Mouse (Mus musculus) limb, embryonic 12.5 days (tissue): ENCODE data around the gene Ap3m1. TPM values are rescaled to one million over a fixed set of nuclear protein-coding genes. Genes with fewer than 3 reads are reported as not detected.

Experiments
- ATAC-seq: fragments of 200-750 bp; cut with Nextera tagmentation; 2 replicates; pipeline ENCODE4 v1.8.0; 2017; ENCODE audit warnings: low read depth, moderate TSS enrichment; ENCODE audit not compliant: insufficient number of reproducible peaks, insufficient read depth, low FRiP score, low TSS enrichment
- H3K27ac ChIP-seq: fragments of 300-500 bp; sonication (generic); 2 replicates; pipeline ENCODE4 v1.5.1; 2016; ENCODE audit warnings: mild to moderate bottlenecking, moderate library complexity
- H3K27me3 ChIP-seq: fragments of 300-500 bp; sonication (generic); 2 replicates; pipeline ENCODE4 v1.6.1; 2016; ENCODE audit warnings: mild to moderate bottlenecking, moderate library complexity
- H3K36me3 ChIP-seq: fragments of 300-500 bp; sonication (generic); 2 replicates; pipeline ENCODE4 v1.6.1; 2016; ENCODE audit warnings: mild to moderate bottlenecking, moderate library complexity
- H3K4me1 ChIP-seq: fragments of 300-500 bp; sonication (generic); replicated peaks from 2 replicates; pipeline ENCODE4 v1.6.1; 2016
- H3K4me2 ChIP-seq: fragments of 300-500 bp; sonication (generic); 2 replicates; pipeline ENCODE4 v1.6.1; 2016; ENCODE audit warnings: mild to moderate bottlenecking, moderate library complexity
- H3K4me3 ChIP-seq: fragments of 300-500 bp; sonication (generic); replicated peaks from 2 replicates; pipeline ENCODE4 v1.5.1; 2016; ENCODE audit warnings: mild to moderate bottlenecking
- H3K9ac ChIP-seq: fragments of 300-500 bp; sonication (generic); replicated peaks from 2 replicates; pipeline ENCODE4 v1.6.1; 2016; ENCODE audit warnings: mild to moderate bottlenecking, moderate library complexity
- H3K9me3 ChIP-seq: fragments of 300-500 bp; sonication (generic); 2 replicates; pipeline ENCODE4 v1.6.1; 2016; ENCODE audit warnings: mild to moderate bottlenecking, moderate library complexity
- WGBS: fragments of 180-500 bp; shearing (Covaris S2); methylation state at CpG from one replicate; pipeline ENCODE4 v1.1.7; 2016; 5-methylcytosine and 5-hydroxymethylcytosine counted together
- polyA plus RNA-seq: library from polyadenylated mRNA; unstranded; fragments of >200 nt; fragmentation: Nextera tagmentation; extraction: Ambion mirVana; gene quantifications from 2 replicates; pipeline ENCODE4 v1.2.1, GENCODE M21; 2016

Ap3m1 gene
- polyA plus RNA-seq, 1 experiment from 2014 or later: 75.0 TPM

DNA sequence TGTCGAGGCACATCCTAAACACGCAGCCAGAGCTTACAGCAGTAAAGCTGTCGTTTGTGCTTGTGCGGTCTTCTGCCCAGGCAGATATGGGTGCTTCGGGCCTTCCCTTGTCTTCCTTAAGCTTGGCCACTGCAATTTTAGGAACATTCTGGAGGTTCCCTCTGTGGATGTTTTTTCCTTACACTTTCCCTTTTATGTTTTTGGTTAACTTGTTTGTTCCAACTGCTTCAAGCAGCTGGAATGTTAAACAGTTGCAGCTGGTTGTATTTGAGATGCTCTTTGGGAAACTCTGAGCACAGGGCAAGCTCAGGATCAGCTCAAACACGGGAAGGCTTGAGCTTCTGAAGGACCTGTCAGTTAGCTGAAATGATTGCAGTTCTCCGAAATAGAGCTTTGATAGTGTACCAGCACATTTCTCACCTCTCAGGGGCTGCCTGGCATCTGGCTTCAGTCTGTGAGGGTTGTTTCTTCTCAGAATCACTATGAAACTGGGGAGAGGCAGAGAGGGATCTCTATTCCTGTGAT, 34.6 kb upstream of the Ap3m1 start:
- Histone ChIP-seq H3K27me3 (no peaks in the 10 kb centered on the region), H3K36me3 (no peaks in the 10 kb centered on the region), H3K4me1 (peaks cover 40% of the 10 kb centered on the region), H3K4me2 (peak overlapping the region; percentile 36), H3K9ac (no peak overlapping the region; the same call in 1 of the 2 replicates), H3K4me3 (no peak overlapping the region), H3K27ac (peak overlapping the region; percentile 95), H3K9me3 (no peaks in the 10 kb centered on the region)
- WGBS: 5% methylated on average over 7 of the region's 7 CpGs
- ATAC-seq: peak; percentile 26; the same call in 1 of the 2 replicates

DNA sequence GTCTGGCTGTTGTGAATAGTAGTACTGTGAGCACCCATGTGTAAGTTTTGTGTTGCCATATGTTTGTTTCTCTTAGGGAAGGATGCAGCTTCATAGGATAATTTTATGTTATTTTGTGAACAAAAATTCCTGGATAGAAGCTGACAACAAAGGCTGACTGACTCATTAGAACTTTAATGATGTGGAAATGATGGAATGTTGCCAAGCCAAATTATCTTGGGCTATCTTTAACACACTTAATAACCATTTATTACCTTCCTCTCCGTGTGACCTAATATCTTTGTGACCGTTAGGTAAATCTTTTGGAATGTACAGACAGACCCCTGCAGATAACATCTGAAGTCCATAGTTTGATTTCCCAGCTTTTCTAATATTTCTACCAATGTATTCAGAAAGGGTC, 33.8 kb upstream of the Ap3m1 start:
- no peaks in the 10 kb centered on the region for H3K36me3 ChIP-seq
- peaks cover 40% of the 10 kb centered on the region for H3K4me1 ChIP-seq
- WGBS: 6% methylated on average over 2 of the region's 2 CpGs
- no peaks in the 10 kb centered on the region for H3K9me3 ChIP-seq
- no peaks in the 10 kb centered on the region for H3K27me3 ChIP-seq
- no peak overlapping the region for H3K4me3 ChIP-seq
- no peak for ATAC-seq
- no peak overlapping the region for H3K9ac ChIP-seq
- no peak overlapping the region for H3K4me2 ChIP-seq
- peak overlapping the region; percentile 70 for H3K27ac ChIP-seq

DNA sequence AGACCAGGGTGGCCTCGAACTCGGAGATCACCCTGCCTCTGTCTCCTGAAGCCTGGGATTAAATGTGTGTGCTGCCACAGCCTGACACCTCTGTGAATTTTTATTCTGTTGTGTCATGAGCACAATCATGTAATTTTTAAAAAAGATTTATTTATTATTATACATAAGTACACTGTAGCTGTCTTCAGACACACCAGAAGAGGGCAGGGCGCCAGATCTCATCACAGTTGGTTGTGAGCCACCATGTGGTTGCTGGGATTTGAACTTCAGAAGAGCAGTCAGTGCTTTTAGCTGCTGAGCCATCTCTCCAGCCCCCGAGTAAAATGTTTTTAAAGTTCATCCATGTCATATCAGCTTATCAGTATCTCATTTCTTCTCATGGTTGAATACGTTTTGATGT, 33.4 kb upstream of the Ap3m1 start:
- H3K36me3 ChIP-seq: no peaks in the 10 kb centered on the region
- no peak overlapping the region for H3K4me3 ChIP-seq
- no peak overlapping the region for H3K4me2 ChIP-seq
- H3K27me3 ChIP-seq: no peaks in the 10 kb centered on the region
- H3K9me3 ChIP-seq: no peaks in the 10 kb centered on the region
- H3K27ac ChIP-seq: peak overlapping the region; percentile 70
- no peak for ATAC-seq
- peaks cover 40% of the 10 kb centered on the region for H3K4me1 ChIP-seq
- no peak overlapping the region for H3K9ac ChIP-seq
- 79% methylated on average over 5 of the region's 5 CpGs for WGBS

DNA sequence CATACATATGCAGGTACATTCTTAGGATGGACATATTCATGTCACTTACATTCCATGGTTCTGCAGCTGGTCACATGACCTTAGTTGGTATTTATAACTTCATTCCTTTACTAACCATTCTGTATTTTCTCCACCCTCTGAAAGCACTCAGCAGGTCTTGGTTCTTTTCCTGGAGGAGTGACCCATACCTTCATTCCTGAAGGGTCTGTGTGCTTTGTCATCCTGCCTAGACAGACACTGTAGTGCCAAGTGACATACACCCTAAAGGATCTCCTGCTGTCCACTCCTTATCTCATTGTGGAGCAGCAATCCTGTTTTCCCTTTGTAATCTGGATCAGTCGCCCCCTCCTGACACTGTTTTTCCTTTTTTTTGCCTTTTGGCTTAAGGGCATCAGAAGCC, 30.5 kb upstream of the Ap3m1 start:
- ATAC-seq: no peak
- H3K4me3 ChIP-seq: no peak overlapping the region
- H3K27me3 ChIP-seq: no peaks in the 10 kb centered on the region
- H3K9ac ChIP-seq: no peak overlapping the region
- no peak overlapping the region for H3K4me2 ChIP-seq
- no peaks in the 10 kb centered on the region for H3K36me3 ChIP-seq
- H3K9me3 ChIP-seq: no peaks in the 10 kb centered on the region
- no peak overlapping the region for H3K27ac ChIP-seq
- 66% methylated on average over 1 of the region's 1 CpGs for WGBS
- peaks cover 23% of the 10 kb centered on the region for H3K4me1 ChIP-seq

DNA sequence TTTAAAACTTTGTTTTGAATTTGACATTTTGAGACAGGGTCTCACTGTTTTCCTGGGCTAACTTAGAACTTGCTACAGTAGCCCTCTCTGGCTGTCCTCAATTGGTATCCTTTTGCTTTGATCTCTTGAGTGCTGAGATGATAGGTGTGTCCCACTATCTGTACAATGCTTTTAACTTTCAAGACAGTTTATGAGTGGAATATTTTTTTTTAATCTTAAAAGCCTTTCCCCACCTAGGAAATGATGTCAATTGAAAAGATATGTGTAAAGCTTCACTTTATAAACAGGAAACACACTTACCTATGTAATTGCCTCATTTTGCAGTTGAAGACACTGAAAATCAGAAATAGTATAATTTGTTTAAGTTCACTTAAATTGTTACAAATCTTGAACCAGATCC, 26.2 kb upstream of the Ap3m1 start:
- Histone ChIP-seq H3K9me3 (no peaks in the 10 kb centered on the region), H3K36me3 (no peaks in the 10 kb centered on the region), H3K9ac (no peak overlapping the region), H3K4me3 (no peak overlapping the region), H3K4me1 (peaks cover 16% of the 10 kb centered on the region), H3K27me3 (no peaks in the 10 kb centered on the region), H3K4me2 (no peak overlapping the region), H3K27ac (no peak overlapping the region)
- no peak for ATAC-seq

DNA sequence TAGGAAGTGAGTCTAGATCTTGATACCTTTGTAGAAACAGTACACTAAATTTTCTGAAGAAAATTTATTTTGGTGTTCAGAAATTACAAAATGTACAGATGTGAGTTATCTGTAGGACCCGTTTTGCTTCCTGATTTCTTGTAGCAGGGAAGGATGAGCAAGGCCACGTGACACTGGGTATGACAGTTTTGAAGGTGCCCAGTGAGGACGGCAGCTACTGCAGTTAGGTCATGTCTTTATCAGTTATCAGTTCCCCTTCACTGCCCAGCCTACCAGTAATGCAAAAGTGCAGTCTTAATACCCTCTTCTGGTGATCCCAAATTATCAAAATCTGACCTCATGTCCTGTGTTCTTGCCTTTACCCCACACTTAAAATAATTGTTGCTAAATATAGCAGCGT, 25.6 kb upstream of the Ap3m1 start:
- Histone ChIP-seq H3K27me3 (no peaks in the 10 kb centered on the region), H3K4me3 (no peak overlapping the region), H3K4me1 (peaks cover 16% of the 10 kb centered on the region), H3K9me3 (no peaks in the 10 kb centered on the region), H3K27ac (no peak overlapping the region), H3K9ac (no peak overlapping the region), H3K4me2 (no peak overlapping the region), H3K36me3 (no peaks in the 10 kb centered on the region)
- 87% methylated on average over 4 of the region's 4 CpGs for WGBS
- ATAC-seq: no peak

DNA sequence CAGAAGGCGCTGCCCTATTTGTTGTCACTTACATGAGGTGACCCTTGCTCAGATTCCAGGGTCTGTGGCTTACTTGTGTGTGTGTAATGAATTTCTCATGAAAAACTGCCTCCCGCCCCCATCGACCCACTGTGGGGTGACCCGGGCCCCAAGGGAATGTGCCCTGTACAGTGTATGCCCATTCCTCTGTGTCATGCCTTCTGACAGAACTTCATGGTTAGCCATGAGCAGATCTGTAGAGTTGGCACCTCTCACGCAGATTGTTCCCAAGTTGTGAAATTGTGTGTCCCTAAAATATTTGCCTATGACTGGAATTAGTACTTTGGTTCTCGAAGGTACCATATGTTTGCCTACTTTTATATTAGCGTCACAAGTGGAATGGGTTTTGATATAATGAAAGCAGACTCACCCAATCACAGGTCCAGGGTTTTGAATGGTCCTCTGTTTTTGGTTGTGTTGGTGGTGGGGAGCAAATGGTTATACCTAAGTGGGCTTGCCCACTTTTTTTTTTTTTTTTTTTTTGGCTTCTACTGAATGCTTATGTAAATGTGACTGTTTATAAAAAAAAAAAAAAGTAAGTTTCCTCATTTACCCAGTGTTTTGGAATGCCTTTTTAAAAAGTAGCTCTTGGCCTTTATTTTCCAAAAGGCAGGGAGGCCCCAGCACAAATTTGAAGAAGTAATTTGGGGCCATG, 24.3 kb upstream of the Ap3m1 start:
- Histone ChIP-seq H3K9ac (peak overlapping the region; percentile 75), H3K9me3 (no peaks in the 10 kb centered on the region), H3K4me3 (peak overlapping the region; percentile 65), H3K27me3 (no peaks in the 10 kb centered on the region), H3K4me2 (peak overlapping the region; percentile 77), H3K4me1 (peaks cover 20% of the 10 kb centered on the region), H3K36me3 (no peaks in the 10 kb centered on the region), H3K27ac (peak overlapping the region; percentile 89)
- ATAC-seq: peak; percentile 40; the same call in 1 of the 2 replicates
- WGBS: 39% methylated on average over 7 of the region's 7 CpGs

DNA sequence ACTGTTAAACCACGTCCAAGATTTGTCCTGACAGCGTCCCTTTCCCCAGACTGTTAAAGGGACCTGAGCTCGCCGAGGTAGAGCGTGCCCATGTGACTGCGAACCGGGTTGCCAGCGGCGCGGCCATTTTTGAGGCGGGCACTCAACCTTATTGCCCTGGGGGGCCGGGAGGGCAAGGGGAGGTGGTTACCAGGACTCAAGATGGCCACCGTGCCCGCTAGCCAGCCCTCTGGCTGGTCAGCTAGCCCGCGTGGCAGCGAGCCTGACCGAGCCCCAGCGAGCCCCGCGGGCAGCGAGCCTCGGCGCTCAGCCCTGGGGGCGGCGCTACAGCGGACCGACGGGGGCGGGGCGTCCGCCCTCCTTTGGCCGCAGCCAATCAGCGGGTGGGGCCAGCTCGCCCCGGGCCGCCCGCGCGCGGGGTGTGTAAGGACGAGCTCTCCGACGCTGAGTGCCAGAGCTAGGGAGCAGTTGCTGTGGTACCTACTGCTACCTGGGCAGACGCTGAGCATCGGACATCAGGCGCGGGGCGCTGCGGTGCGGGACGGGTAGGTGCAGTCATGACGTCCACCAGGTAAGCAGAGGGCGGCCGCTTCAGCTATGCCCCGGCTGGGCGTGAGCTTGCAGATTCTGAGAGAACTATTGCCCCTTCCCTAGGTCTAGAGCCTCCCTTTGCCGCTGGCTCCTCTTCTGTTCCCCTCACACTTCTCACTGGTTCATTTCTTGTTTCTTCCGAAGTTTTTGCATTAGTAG, 23.6 kb upstream of the Ap3m1 start:
- under 1% methylated on average over 55 of the region's 59 CpGs for WGBS
- Histone ChIP-seq H3K9me3 (no peaks in the 10 kb centered on the region), H3K36me3 (no peaks in the 10 kb centered on the region), H3K27me3 (no peaks in the 10 kb centered on the region), H3K27ac (peak overlapping the region; percentile 89), H3K4me2 (peak overlapping the region; percentile 77), H3K4me1 (peaks cover 21% of the 10 kb centered on the region), H3K4me3 (peak overlapping the region; percentile 65), H3K9ac (peak overlapping the region; percentile 75)
- ATAC-seq: peak; percentile 97

DNA sequence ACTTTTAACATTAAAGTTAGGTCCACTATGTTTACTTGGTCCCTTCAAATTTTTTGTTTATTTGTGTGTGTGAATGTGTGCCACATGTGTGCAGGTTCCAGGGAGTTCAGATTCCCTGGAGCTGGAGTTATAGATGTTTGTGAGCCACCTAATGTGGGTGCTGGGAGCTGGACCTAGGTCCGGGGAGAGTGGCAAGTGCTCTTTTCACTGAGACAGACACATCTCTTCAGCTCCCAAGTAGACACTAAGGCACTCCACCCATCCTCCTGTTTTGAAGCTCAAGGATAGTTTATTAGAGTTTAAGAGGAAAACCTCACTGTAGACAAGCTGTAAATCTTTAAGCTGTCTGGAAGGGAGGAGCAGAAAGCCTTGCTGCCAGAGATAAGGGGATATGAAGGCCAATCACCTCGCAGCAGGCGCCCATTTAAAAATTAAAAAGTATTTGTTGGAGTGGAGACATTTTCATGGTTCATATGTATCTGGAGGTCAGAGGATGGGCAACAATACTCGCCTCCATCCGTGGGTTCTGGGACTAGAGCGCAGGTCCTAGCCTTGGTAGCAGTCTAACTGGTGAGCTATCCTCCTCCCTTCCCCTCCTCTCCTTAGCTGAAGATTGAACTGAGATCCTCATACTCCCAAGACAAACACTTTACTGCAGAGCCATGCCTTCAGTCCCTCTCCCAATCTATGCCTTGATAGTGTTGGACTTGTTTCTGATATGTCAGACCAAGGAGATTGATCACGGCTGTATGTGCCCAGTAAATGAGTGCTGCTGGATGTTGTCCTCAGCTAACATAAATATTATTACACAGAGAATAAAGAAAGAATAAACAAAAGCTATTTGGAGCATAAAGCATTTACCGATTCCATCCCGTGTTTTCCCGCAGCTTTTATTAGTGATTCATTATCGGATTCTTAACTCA, 22.4 kb upstream of the Ap3m1 start:
- Histone ChIP-seq H3K9ac (no peak overlapping the region), H3K36me3 (no peaks in the 10 kb centered on the region), H3K4me3 (no peak overlapping the region), H3K9me3 (no peaks in the 10 kb centered on the region), H3K27me3 (no peaks in the 10 kb centered on the region), H3K4me1 (peaks cover 21% of the 10 kb centered on the region), H3K27ac (no peak overlapping the region), H3K4me2 (peak overlapping the region; percentile 77)
- ATAC-seq: no peak
- whole genome bisulfite sequencing: 59% methylated on average over 11 of the region's 11 CpGs

DNA sequence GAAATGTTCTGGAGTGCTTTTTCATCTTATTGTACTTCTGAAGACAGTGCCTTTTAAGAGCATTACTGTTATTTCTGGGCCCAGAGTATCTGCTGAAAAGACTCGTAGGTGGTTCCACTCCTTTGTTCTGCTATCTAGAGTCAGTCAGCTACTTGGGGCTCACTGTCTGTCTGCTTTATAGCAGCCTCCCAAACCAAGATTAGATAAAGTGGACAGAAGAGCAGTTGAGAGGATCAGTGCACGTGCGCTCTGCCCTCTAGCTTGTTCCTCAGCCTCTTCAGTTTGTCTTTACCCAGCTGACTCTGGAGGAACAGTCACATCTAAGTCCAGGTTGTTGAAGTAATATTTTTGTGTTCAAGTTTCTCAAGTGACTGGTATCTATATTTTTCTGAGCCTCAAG, 21.7 kb upstream of the Ap3m1 start:
- Histone ChIP-seq H3K4me1 (peaks cover 21% of the 10 kb centered on the region), H3K27ac (no peak overlapping the region), H3K9ac (no peak overlapping the region), H3K27me3 (no peaks in the 10 kb centered on the region), H3K4me2 (no peak overlapping the region), H3K9me3 (no peaks in the 10 kb centered on the region), H3K36me3 (no peaks in the 10 kb centered on the region), H3K4me3 (no peak overlapping the region)
- WGBS: 72% methylated on average over 3 of the region's 3 CpGs
- ATAC-seq: no peak

DNA sequence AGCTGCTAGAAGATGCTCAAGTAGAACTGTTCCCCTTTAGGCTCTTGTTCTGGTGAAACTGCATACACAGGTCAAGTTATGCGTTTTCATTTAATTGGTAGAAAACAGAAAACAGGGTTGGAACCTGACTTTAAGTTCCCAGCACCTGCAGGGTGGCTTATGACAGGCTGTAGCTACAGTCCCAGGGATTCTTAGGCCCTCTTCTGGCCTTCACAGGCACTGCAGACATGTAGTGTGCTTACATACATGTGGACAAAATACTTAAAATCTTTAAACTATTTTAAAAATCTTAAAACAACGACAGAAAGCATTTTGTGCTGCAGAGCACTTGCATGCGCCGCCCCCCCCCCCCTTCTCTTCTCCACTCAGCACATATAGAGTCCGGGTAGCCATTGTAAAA, 17.3 kb upstream of the Ap3m1 start:
- 81% methylated on average over 5 of the region's 5 CpGs for WGBS
- Histone ChIP-seq H3K9me3 (no peaks in the 10 kb centered on the region), H3K4me1 (peaks cover 5% of the 10 kb centered on the region), H3K27ac (no peak overlapping the region), H3K36me3 (no peaks in the 10 kb centered on the region), H3K4me3 (no peak overlapping the region), H3K4me2 (no peak overlapping the region), H3K9ac (no peak overlapping the region), H3K27me3 (no peaks in the 10 kb centered on the region)
- ATAC-seq: no peak
